ENCODE assay signal across 22 mouse cellular contexts in the genomic region with DNA sequence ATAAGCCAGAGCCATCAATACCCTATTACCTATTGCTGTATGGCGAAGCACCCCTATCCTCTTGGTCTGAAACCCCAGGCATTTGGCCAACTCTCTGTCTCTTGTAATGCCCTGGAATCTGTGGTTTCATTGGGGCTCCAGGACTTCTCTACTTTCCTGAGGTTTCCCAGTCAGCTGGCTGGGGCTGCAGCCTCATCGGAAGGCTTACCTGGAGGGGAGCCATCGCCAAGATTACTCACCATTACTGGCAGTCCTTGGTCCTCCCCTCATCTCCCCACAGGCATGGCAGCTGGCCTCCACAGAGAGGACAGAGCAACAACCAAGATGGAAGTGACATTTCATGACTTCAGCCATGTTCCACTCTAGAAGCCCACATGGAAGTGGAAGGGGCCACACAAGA. TPM values are rescaled to one million over a fixed set of nuclear protein-coding genes. Genes with fewer than 3 reads are reported as not detected.
A peak's percentile ranks its signal among the peaks of the same experiment; 100 is the strongest.
DNase-seq lines count a peak whose midpoint lies in the region; ATAC-seq and TF ChIP-seq lines count a peak whose summit lies in the region.
"Had no signal": no experiment of that assay in that cellular context is flagged by ENCODE, and none has a peak within 500 bp of the region (broad histone marks: within the 10 kb centered on the region; RNA-seq: fewer than 3 reads in every experiment).

No protein-coding gene starts in this region.

- H3K4me2 ChIP-seq in heart, embryonic 12.5 days, result no peak overlapping the region
- H3K4me2 ChIP-seq: hindbrain, embryonic 12.5 days had no signal

- H3K9me3 ChIP-seq in heart, embryonic 12.5 days (replicated peaks), result no peaks in the 10 kb centered on the region
- no peaks in the 10 kb centered on the region for H3K9me3 ChIP-seq in embryonic facial prominence, embryonic 10.5 days
- H3K9me3 ChIP-seq: forebrain, embryonic 10.5 days; hindbrain, embryonic 12.5 days had no signal

- no peak for TF ChIP-seq CTCF in cerebellum, adult 2 months (IDR thresholded peaks at IDR 0.05; ENCODE audit: borderline replicate concordance, insufficient read depth, low read depth, low read length)
- no peak for TF ChIP-seq CTCF in gastrocnemius, adult 2 months (IDR thresholded peaks at IDR 0.05)

- peak; percentile 58 to 72 for DNase-seq in cerebellum, adult 2 months
- DNase-seq in gastrocnemius, adult 2 months, result peak; percentile 73
- no peak for DNase-seq in gastrocnemius, postnatal 14 days
- peak; percentile 67 for DNase-seq in brain, adult 2 months (ENCODE audit: low read depth, low spot score)
- DNase-seq in embryonic facial prominence, embryonic 10.5 days (ENCODE audit: low spot score), result no peak
- DNase-seq: adrenal gland, postnatal 10 days; gastrocnemius, postnatal 10 days; heart, postnatal 10 days; heart, postnatal 4 days; kidney, adult 11 months; kidney, adult 9 months had no signal

- H3K9ac ChIP-seq in heart, embryonic 12.5 days, result no peak overlapping the region
- H3K9ac ChIP-seq: hindbrain, embryonic 12.5 days had no signal

- H3K4me1 ChIP-seq in cerebellum, adult 2 months (ENCODE audit: control insufficient read depth, insufficient read depth, low read length), result peaks cover 76% of the 10 kb centered on the region
- H3K4me1 ChIP-seq in heart, embryonic 12.5 days (replicated peaks), result peaks cover 16% of the 10 kb centered on the region
- H3K4me1 ChIP-seq in embryonic facial prominence, embryonic 10.5 days, result peaks cover 16% of the 10 kb centered on the region

- 35% methylated on average over 3 of the region's 3 CpGs for WGBS in cerebellum, adult 2 months
- 78% methylated on average over 3 of the region's 3 CpGs for whole genome bisulfite sequencing in heart, embryonic 12.5 days
- 92% methylated on average over 3 of the region's 3 CpGs for WGBS in embryonic facial prominence, embryonic 10.5 days

- H3K27ac ChIP-seq in cerebellum, adult 2 months (ENCODE audit: insufficient read depth, low read length), result peak overlapping the region; percentile 67
- H3K27ac ChIP-seq in gastrocnemius, adult 2 months, result peak overlapping the region; percentile 98
- no peak overlapping the region for H3K27ac ChIP-seq in heart, embryonic 12.5 days (ENCODE audit: poor library complexity, severe bottlenecking)
- H3K27ac ChIP-seq in embryonic facial prominence, embryonic 10.5 days (replicated peaks), result no peak overlapping the region
- H3K27ac ChIP-seq: forebrain, embryonic 10.5 days; hindbrain, embryonic 12.5 days; kidney, postnatal 0 days had no signal

- TF ChIP-seq POLR2A in cerebellum, adult 2 months (IDR thresholded peaks at IDR 0.05; ENCODE audit: borderline replicate concordance, insufficient read depth, low read length), result no peak

- ATAC-seq in cerebellum, adult (ENCODE audit: insufficient number of reproducible peaks, low FRiP score, low TSS enrichment), result no peak
- no peak for ATAC-seq in heart, embryonic 12.5 days (ENCODE audit: insufficient number of reproducible peaks, low FRiP score)
- ATAC-seq: activated CD4-positive, CD25-positive, alpha-beta regulatory T cell, adult 4 months; forebrain, embryonic 14.5 days; hindbrain, embryonic 16.5 days; Patski had no signal

- no peaks in the 10 kb centered on the region for H3K36me3 ChIP-seq in heart, embryonic 12.5 days
- H3K36me3 ChIP-seq in embryonic facial prominence, embryonic 10.5 days (replicated peaks), result no peaks in the 10 kb centered on the region
- H3K36me3 ChIP-seq: forebrain, embryonic 10.5 days; hindbrain, embryonic 12.5 days had no signal

- H3K4me3 ChIP-seq in cerebellum, adult 2 months (replicated peaks; ENCODE audit: insufficient read depth, low read depth, low read length), result no peak overlapping the region
- H3K4me3 ChIP-seq in gastrocnemius, adult 2 months, result peak overlapping the region; percentile 32
- no peak overlapping the region for H3K4me3 ChIP-seq in heart, embryonic 12.5 days
- no peak overlapping the region for H3K4me3 ChIP-seq in embryonic facial prominence, embryonic 10.5 days
- H3K4me3 ChIP-seq: forebrain, embryonic 10.5 days; hindbrain, embryonic 12.5 days had no signal

- no peaks in the 10 kb centered on the region for H3K27me3 ChIP-seq in cerebellum, adult 2 months (ENCODE audit: control insufficient read depth, insufficient read depth, low read length)
- no peaks in the 10 kb centered on the region; the same call in 1 of the 2 replicates for H3K27me3 ChIP-seq in heart, embryonic 12.5 days (replicated peaks)
- peaks cover 4% of the 10 kb centered on the region; the same call in 1 of the 2 replicates for H3K27me3 ChIP-seq in embryonic facial prominence, embryonic 10.5 days (replicated peaks; ENCODE audit: low read depth, poor library complexity, severe bottlenecking)
- H3K27me3 ChIP-seq: Patski had no signal

- intact Hi-C loops in gastrocnemius, adult 2 months (cut with DNase I), result no loop called here
- intact Hi-C loops in gastrocnemius, postnatal 14 days (cut with DNase I; ENCODE audit: low total_unique reads), result no loop called here

RNA-seq across cellular contexts. Expression of a gene that starts 54.5 kb away (rescaled TPM):
- 77.8 and 91.5 TPM in 2 replicates for polyA plus RNA-seq in cerebellum, adult 2 months (2012; rRNA removed)
- 100 to 1,000 TPM; 124 to 133 TPM for total RNA-seq in gastrocnemius, adult 2 months (2021)
- total RNA-seq in gastrocnemius, postnatal 14 days (2021), result 10 to 100 TPM; 63.6 to 86.9 TPM
- polyA plus RNA-seq in heart, embryonic 12.5 days (2016; fragmentation: Nextera tagmentation; extraction: Ambion mirVana), result 2.3 and 2.8 TPM in 2 replicates
- 6.4 TPM in 2 replicates for polyA plus RNA-seq in embryonic facial prominence, embryonic 10.5 days (2016; fragmentation: Nextera tagmentation; extraction: Ambion mirVana)
- total RNA-seq: granulocyte monocyte progenitor cell, adult 5-6 weeks; MEL had no signal

Comparison
In these comparisons a context has a peak if more than half of its experiments do, and no peak if none do; other contexts are left out.
1. DNase-seq: peak in cerebellum, adult 2 months (2 of 2), gastrocnemius, adult 2 months (single experiment) and brain, adult 2 months (single experiment); none in gastrocnemius, postnatal 14 days (single experiment) and embryonic facial prominence, embryonic 10.5 days (single experiment).
2. H3K27ac ChIP-seq: peak in cerebellum, adult 2 months (single experiment) and gastrocnemius, adult 2 months (single experiment); none in heart, embryonic 12.5 days (single experiment) and embryonic facial prominence, embryonic 10.5 days (single experiment).
3. RNA of a gene that starts 54.5 kb away (polyA plus RNA-seq): 77.8 to 91.5 TPM in cerebellum, adult 2 months; 6.4 TPM in embryonic facial prominence, embryonic 10.5 days and 2.3 to 2.8 TPM in heart, embryonic 12.5 days; every median in the first group is over 10 times any median in the second.